Mouse (Mus musculus) midbrain, embryonic 12.5 days (tissue): ENCODE data around the gene Pkn3. TPM values are rescaled to one million over a fixed set of nuclear protein-coding genes. Genes with fewer than 3 reads are reported as not detected.
A peak's percentile ranks its signal among the peaks of the same experiment; 100 is the strongest.

ENCODE experiments used
- ATAC-seq: fragments of 200-750 bp; cut with Nextera tagmentation; 2 replicates; pipeline ENCODE4 v1.8.0; 2017; ENCODE audit warnings: low read depth, moderate TSS enrichment, moderate library complexity; ENCODE audit not compliant: low FRiP score
- H3K27ac ChIP-seq: fragments of 300-500 bp; sonication (generic); replicated peaks from 2 replicates; pipeline ENCODE4 v1.5.1; 2016; ENCODE audit warnings: mild to moderate bottlenecking
- H3K27me3 ChIP-seq: fragments of 300-500 bp; sonication (generic); 2 replicates; pipeline ENCODE4 v1.6.1; 2016; ENCODE audit warnings: mild to moderate bottlenecking
- H3K36me3 ChIP-seq: fragments of 300-500 bp; sonication (generic); 2 replicates; pipeline ENCODE4 v1.6.1; 2016
- H3K4me1 ChIP-seq: fragments of 300-500 bp; sonication (generic); 2 replicates; pipeline ENCODE4 v1.6.1; 2016
- H3K4me2 ChIP-seq: fragments of 300-500 bp; sonication (generic); replicated peaks from 2 replicates; pipeline ENCODE4 v1.6.1; 2016; ENCODE audit warnings: mild to moderate bottlenecking, moderate library complexity
- H3K4me3 ChIP-seq: fragments of 300-500 bp; sonication (generic); 2 replicates; pipeline ENCODE4 v1.5.1; 2016; ENCODE audit warnings: mild to moderate bottlenecking
- H3K9ac ChIP-seq: fragments of 300-500 bp; sonication (generic); replicated peaks from 2 replicates; pipeline ENCODE4 v1.6.1; 2016; ENCODE audit warnings: mild to moderate bottlenecking, moderate library complexity
- H3K9me3 ChIP-seq: fragments of 300-500 bp; sonication (generic); 2 replicates; pipeline ENCODE4 v1.6.1; 2016; ENCODE audit warnings: mild to moderate bottlenecking
- WGBS: fragments of 180-500 bp; shearing (Covaris S2); methylation state at CpG from one replicate; pipeline ENCODE4 v1.1.7; 2016; 5-methylcytosine and 5-hydroxymethylcytosine counted together
- polyA plus RNA-seq: library from polyadenylated mRNA; unstranded; fragments of >200 nt; fragmentation: Nextera tagmentation; extraction: Ambion mirVana; gene quantifications from 2 replicates; pipeline ENCODE4 v1.2.1, GENCODE M21; 2016

The Pkn3 gene
- 8.7 and 9.2 TPM in 2 replicates for polyA plus RNA-seq

DNA sequence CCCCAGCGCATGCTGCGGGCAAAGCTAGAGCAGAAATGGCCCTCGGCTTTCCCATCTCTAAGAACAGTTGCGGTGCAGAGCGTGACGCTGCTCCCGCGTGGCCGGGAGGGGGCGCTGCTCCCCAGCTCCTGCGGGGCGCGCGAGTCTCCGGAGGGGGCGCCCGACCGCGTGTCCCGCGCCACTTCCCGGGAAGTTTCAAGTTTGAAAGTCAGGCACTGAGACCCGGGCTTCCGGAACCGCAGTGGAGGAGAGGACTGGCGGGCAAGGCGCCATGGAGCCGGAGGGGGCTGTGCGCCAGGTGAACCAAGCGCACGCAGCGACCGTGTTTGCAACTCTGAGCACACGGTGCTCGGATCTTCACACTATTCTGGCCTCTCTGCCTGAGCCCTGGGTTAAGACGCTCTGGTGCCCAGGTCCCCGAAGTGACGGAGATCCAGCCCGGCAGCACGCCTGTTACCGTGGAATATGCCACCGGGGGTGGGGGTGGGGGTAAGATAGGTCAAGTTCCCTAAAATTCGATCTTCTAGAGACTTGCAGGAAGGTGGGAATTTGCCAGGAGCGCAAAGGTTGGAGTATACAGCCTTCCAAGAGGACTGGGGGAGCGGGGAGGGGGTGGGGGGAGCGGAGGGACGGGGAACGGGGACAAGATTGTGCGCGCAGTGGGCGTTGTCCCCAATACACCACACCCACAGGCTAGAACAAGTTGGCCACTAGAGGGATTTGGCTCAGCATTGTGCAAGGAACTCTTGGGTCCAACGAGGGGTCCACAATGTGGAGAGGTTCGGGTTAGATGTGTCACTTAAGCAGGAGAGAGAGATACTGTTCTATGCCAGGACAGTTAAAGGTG, at the start of gene Pkn3:
Pkn3 (plus strand) TSS at position 183 of the 847 bp plus-strand sequence.
- H3K4me1 ChIP-seq, result peaks cover 10% of the 10 kb centered on the region
- WGBS, result under 1% methylated on average over 53 of the region's 53 CpGs
- no peaks in the 10 kb centered on the region for H3K9me3 ChIP-seq
- H3K4me2 ChIP-seq, result peak within 1 kb of the TSS; percentile 84
- peak; percentile 80 for ATAC-seq
- H3K9ac ChIP-seq, result peak within 1 kb of the TSS; percentile 53; the same call in 1 of the 2 replicates
- peak within 1 kb of the TSS; percentile 36 for H3K27ac ChIP-seq
- peaks cover 12% of the 10 kb centered on the region for H3K36me3 ChIP-seq
- H3K27me3 ChIP-seq, result no peaks in the 10 kb centered on the region
- H3K4me3 ChIP-seq, result peak within 1 kb of the TSS; percentile 48

DNA sequence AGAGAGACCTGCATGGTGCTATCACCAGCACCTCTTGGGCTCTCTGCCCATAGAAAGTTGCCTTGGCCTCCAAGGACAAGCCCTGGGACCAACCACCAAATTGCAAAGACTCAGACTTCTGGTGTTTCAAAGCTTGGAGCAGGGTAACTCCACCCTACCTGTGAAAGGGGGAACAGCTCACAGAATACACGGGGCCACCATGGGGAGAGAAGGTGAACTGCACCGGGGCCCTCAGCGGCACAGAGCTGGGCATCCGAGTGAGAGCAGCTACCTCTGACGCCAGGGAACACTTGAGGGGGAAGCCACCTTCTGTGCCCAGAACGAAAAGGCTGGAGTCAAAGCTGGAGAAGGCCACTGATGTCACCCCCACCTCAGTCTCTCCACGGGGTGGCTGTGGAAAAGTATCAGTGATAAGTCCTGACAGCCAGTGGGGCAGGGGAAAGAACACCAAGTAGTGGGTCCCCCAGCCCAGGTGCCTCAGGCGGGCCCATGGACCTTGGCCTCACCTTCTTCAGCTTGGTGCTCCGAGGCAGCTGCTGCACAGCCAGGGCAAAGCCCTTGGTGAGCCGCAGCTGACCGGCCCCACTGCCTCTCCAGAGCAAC, 45.1 kb upstream of the Pkn3 start:
- Histone ChIP-seq H3K27ac (no peak overlapping the region), H3K9ac (no peak overlapping the region), H3K36me3 (peaks cover 66% of the 10 kb centered on the region), H3K4me3 (no peak overlapping the region), H3K27me3 (no peaks in the 10 kb centered on the region), H3K4me2 (no peak overlapping the region), H3K4me1 (no peaks in the 10 kb centered on the region), H3K9me3 (no peaks in the 10 kb centered on the region)
- ATAC-seq, result no peak
- WGBS, result 66% methylated on average over 11 of the region's 11 CpGs

DNA sequence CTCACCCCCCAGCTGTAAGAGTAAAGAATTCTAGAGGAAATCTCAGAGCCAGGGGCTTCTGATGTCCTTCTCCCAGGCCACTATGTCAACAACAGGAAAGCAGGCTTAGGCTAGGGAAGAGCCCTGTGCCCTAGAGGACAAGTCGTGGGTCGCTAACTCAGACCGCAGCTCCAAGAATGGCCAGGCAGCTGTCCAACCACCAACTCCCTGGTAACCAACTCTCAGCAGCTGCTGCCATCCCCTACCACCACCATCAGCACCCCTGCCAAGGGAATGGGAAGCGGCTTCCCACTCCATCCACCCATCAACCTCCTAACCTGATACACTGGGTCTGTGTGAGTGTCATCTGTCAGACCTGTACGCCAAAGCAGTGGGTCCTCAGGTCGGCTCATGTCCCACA, 44.5 kb upstream of the Pkn3 start:
- no peaks in the 10 kb centered on the region for H3K27me3 ChIP-seq
- H3K4me2 ChIP-seq, result no peak overlapping the region
- peak overlapping the region; percentile 25; the same call in 1 of the 2 replicates for H3K27ac ChIP-seq
- no peak for ATAC-seq
- peaks cover 66% of the 10 kb centered on the region for H3K36me3 ChIP-seq
- WGBS, result 80% methylated on average over 6 of the region's 6 CpGs
- H3K4me1 ChIP-seq, result no peaks in the 10 kb centered on the region
- no peak overlapping the region for H3K9ac ChIP-seq
- no peaks in the 10 kb centered on the region for H3K9me3 ChIP-seq
- no peak overlapping the region for H3K4me3 ChIP-seq

DNA sequence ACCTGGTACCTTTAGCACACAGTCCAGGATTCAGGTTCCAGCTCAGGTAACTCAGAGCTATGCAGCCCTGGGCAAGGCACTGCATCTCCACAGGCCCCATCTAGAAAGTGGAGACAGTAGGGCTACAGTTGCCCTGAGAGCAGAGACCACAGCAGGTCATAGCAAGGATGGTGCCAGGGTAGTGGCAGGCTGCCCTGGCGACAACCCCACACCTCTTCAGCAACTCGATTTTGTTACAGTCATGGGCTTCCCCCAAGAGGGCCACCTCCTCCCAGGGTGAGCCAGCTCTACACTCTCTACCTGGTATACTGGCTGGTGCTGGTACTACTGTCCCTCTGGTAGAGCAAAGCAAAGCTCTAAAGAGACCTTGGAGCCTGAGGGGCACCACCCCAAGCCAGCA, 39.7 kb upstream of the Pkn3 start:
- Histone ChIP-seq H3K9ac (no peak overlapping the region), H3K9me3 (no peaks in the 10 kb centered on the region), H3K36me3 (peaks cover 20% of the 10 kb centered on the region), H3K4me2 (no peak overlapping the region), H3K4me1 (no peaks in the 10 kb centered on the region), H3K4me3 (no peak overlapping the region), H3K27ac (no peak overlapping the region), H3K27me3 (no peaks in the 10 kb centered on the region)
- no peak for ATAC-seq
- WGBS, result 88% methylated on average over 2 of the region's 2 CpGs

DNA sequence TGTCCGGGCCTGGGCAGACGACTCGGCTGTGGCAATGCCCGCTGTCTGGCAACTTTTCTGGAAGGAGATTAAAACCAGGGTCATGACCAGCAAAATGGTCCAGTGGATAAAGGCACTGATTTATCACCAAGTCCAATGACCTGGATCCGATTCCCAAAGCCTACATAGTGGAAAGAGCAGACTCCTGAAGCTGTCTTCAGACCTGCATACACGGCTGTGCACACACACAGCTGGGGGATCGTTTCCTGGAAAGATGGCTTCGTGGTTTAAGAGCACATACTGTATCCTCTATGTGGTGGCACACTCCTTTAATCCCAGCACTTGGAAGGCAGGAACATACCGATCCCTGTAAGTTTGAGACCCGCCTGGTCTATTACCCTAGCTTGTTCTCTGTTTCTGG, 39.1 kb upstream of the Pkn3 start:
- Histone ChIP-seq H3K9me3 (no peaks in the 10 kb centered on the region), H3K27me3 (no peaks in the 10 kb centered on the region), H3K27ac (no peak overlapping the region), H3K4me1 (no peaks in the 10 kb centered on the region), H3K4me3 (no peak overlapping the region), H3K36me3 (peaks cover 15% of the 10 kb centered on the region; the same call in 1 of the 2 replicates), H3K9ac (no peak overlapping the region), H3K4me2 (no peak overlapping the region)
- WGBS, result 97% methylated on average over 10 of the region's 10 CpGs
- no peak for ATAC-seq

DNA sequence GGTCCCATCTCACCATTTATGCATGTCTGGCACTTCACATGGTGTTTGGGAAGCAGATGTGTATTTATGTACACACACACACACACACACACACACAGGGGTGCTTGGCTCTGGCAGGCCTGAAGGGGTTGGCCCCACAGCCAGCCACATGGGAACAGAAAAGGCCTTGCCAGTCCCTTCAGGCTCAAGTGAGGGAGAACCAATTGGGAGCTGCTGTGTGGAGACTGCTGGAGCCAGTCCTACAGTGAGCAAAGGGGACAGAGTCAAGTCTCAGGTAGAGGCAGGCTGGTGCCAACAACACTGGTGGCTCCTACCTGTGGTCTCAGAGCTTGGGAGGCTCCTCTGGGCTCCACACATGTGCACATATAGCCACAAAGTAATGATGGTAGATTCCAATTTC, 37.8 kb upstream of the Pkn3 start:
- Histone ChIP-seq H3K27me3 (no peaks in the 10 kb centered on the region), H3K27ac (no peak overlapping the region), H3K36me3 (peaks cover 16% of the 10 kb centered on the region), H3K4me1 (no peaks in the 10 kb centered on the region), H3K4me3 (no peak overlapping the region), H3K4me2 (no peak overlapping the region), H3K9me3 (no peaks in the 10 kb centered on the region), H3K9ac (no peak overlapping the region)
- no peak for ATAC-seq

DNA sequence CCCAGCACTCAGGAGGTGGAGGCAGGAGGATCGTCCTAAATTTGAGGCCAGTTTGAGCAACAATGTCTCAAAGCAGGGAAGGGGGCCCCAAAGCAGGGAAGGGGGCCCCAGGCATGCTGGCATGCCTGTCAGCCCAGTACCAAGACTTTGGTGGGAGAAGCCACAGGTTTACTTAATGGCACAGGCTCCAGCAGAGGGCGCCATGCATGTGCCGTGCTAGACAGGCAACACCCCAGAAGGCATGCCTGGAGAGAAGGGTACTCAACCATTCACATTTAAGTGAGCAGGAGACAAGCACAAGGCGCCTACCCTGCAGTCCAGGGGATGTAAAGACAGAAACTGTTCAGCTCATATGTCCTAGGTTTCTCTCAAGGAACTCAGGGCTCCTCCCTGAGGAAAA, 35.0 kb upstream of the Pkn3 start:
- Histone ChIP-seq H3K9me3 (no peaks in the 10 kb centered on the region), H3K9ac (no peak overlapping the region; the same call in 1 of the 2 replicates), H3K36me3 (peaks cover 18% of the 10 kb centered on the region), H3K4me2 (no peak overlapping the region), H3K27ac (no peak overlapping the region), H3K4me1 (peaks cover 3% of the 10 kb centered on the region; the same call in 1 of the 2 replicates), H3K4me3 (no peak overlapping the region), H3K27me3 (no peaks in the 10 kb centered on the region)
- no peak for ATAC-seq
- WGBS, result 3% methylated on average over 4 of the region's 4 CpGs

DNA sequence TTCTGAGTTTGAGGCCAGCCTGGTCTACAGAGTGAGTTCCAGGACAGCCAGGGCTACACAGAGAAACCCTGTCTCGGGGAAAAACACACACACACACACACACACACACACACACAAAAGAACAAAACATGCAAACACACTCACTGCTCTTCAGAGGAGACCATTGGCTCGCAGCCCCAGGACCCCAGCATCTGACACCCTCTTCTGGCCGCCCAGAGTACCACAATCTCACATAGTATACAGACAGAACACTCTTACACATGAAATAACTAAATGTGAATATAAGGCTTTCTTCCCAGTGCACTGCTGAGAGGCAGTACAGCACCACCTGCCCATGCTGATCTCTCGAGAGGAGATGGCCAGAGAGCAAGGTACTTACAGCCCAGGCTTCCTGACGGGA, 32.9 kb upstream of the Pkn3 start:
- no peak overlapping the region for H3K4me2 ChIP-seq

DNA sequence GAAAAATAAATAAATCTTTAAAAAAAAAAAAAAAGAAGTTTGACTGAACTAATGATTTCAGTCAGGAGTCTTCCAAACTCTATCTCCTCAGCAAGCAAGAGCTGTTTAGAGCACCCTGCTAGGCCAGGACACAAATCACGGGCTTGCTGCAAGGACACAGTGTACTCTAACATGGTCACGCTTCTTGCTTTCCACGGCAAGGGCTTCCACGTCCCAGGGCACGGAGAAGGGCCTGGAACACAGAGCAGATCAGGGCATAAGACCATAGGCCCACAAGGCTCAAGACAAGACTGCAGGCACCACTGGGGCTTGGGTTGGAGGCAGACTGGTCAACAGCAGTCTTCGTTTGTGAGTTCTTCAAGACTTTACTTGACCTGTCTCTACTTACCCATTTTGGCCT, 30.4 kb upstream of the Pkn3 start:
- Histone ChIP-seq H3K27ac (no peak overlapping the region), H3K27me3 (0 out of 2 replicates have a peak, but pooled peaks cover 6% of the 10 kb centered on the region), H3K9ac (no peak overlapping the region), H3K36me3 (peaks cover 11% of the 10 kb centered on the region; the same call in 1 of the 2 replicates), H3K4me2 (no peak overlapping the region), H3K4me1 (peaks cover 7% of the 10 kb centered on the region), H3K9me3 (no peaks in the 10 kb centered on the region), H3K4me3 (no peak overlapping the region)
- 97% methylated on average over 6 of the region's 6 CpGs for WGBS
- ATAC-seq, result no peak

More for the DNA sequence above, 32.9 kb upstream of the Pkn3 start:
- Histone ChIP-seq H3K4me3 (no peak overlapping the region), H3K27me3 (no peaks in the 10 kb centered on the region), H3K4me1 (peaks cover 7% of the 10 kb centered on the region), H3K9me3 (no peaks in the 10 kb centered on the region), H3K9ac (no peak overlapping the region), H3K27ac (no peak overlapping the region), H3K36me3 (peaks cover 11% of the 10 kb centered on the region; the same call in 1 of the 2 replicates)
- no peak for ATAC-seq
- WGBS, result 93% methylated on average over 5 of the region's 5 CpGs

DNA sequence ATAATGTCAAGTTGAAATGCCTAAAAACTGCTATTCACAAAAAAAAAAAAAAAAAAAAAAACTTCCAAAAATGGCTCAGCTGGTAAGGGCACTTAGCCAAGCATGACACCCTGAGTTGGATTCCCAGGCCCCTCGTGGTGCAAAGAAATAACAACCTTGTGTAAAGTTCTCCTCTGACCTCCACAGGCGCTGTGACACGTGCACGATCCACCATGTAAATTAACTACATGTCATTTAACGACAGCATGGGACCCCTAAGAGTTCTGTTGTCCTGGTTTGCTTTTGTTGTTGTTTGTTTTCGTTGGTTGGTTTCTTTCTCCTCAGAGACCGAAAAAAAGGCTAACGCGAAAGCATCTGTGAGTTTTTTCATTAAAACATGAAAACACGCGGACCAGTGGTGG, 29.4 kb upstream of the Pkn3 start:
- Histone ChIP-seq H3K4me3 (peak overlapping the region; percentile 49), H3K36me3 (peaks cover 11% of the 10 kb centered on the region; the same call in 1 of the 2 replicates), H3K27ac (peak overlapping the region; percentile 85), H3K9ac (peak overlapping the region; percentile 50), H3K4me1 (peaks cover 7% of the 10 kb centered on the region), H3K27me3 (0 out of 2 replicates have a peak, but pooled peaks cover 6% of the 10 kb centered on the region), H3K9me3 (no peaks in the 10 kb centered on the region), H3K4me2 (peak overlapping the region; percentile 52)
- no peak for ATAC-seq
- WGBS, result 65% methylated on average over 11 of the region's 11 CpGs

DNA sequence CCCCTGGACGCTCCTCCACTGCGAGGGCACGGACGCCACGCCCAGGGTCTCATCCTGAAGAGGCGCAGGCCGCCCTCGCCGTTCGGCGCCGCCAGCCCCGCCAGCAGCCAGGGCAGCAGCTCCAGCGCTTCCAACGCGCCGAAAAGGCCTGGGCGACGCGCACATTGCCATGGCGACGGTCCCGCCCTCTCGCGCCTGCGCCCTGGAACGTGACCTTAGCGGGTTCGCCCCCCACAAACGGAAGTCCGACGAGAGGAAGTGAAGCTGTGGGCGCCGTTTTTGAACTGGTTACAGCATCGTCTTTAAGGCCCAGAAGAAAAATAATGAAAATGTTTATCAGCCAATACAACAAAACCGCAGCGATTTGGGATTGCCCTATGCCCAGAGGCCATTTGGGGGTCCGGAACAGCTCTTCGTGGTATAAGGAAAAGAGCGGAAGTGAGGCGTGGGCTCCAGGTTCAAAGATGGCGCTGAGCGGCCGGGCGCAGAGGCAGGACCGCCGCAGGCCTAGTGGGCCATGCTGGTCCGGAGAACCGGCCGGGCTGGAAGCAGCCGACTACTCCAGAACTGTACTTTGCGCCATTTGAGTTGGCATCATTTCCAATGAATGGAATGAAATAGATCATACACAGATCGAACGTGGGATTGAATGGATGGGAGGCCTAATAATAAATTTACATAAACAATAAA, 28.6 kb upstream of the Pkn3 start, which contains the start of gene Wdr34:
Wdr34 (minus strand) TSS at position 183 of the 690 bp plus-strand sequence.
- Histone ChIP-seq H3K9ac (peak within 1 kb of the TSS; percentile 50), H3K36me3 (peaks cover 11% of the 10 kb centered on the region; the same call in 1 of the 2 replicates), H3K4me3 (peak within 1 kb of the TSS; percentile 49), H3K27ac (peak within 1 kb of the TSS; percentile 85), H3K4me1 (peaks cover 7% of the 10 kb centered on the region), H3K4me2 (peak within 1 kb of the TSS; percentile 52), H3K27me3 (peaks cover 9% of the 10 kb centered on the region; the same call in 1 of the 2 replicates), H3K9me3 (no peaks in the 10 kb centered on the region)
- WGBS, result 1% methylated on average over 54 of the region's 54 CpGs
- peak; percentile 94 for ATAC-seq
